Mouse (Mus musculus) naive thymus-derived CD4-positive, alpha-beta T cell, adult 2 months (primary cell): ENCODE data around the gene Mettl27.
"Not testable (repeated sequence)": the region's sequence is repeated elsewhere in the genome, so short reads cannot be mapped to it uniquely, and the experiment has no call there.

Source experiments
- DNase-seq: peaks from one replicate; pipeline ENCODE4 v3.0.0-alpha.2; 2011; ENCODE audit warnings: low read depth

Gene Mettl27

GRCm38 (mm10) chr5:134951053-134951884, 19.1 kb downstream of the Mettl27 start:
- DNase-seq: no peak

DNA sequence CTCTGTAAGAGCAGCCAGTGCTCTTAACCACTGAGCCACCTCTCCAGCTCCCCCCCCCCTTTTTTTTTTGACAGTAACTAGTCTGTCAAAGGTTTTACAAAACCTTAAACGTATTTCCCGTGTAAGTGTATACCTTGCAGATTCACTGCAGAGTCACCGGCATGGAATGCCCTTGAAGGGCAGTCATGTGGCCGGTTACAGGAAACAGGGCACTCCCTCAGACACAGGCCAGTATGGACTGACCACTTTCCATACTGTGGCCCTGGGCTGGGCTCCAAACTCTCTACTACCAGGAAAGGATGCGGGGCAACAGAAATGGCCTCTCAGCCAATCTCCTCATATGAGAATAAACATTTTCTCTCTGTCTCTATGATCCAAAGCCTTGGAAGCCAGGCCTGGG, 23.3 kb downstream of the Mettl27 start:
- DNase-seq: no peak

DNA sequence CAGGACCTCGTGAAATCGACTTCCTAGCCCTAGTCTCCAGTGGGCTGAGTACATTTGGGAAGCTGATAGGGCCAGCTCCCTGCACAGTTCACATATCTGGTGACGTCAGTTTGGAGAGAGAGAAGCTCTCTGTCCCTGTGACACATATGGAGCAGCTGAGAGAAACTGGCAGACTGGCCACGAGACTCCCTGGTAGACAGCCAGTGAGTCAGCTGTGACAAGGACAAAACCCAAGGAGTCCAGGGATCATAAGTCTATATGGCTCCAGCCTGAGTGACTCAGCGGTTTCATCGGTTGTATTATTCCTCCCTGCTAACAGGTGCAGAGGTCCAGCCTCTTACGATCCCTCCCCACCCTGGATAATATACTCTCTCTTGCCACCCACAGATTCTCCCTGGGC, 26.9 kb downstream of the Mettl27 start:
- no peak for DNase-seq

GRCm38 (mm10) chr5:134960430-134960829, 28.3 kb downstream of the Mettl27 start:
- DNase-seq: peak; percentile 50

DNA sequence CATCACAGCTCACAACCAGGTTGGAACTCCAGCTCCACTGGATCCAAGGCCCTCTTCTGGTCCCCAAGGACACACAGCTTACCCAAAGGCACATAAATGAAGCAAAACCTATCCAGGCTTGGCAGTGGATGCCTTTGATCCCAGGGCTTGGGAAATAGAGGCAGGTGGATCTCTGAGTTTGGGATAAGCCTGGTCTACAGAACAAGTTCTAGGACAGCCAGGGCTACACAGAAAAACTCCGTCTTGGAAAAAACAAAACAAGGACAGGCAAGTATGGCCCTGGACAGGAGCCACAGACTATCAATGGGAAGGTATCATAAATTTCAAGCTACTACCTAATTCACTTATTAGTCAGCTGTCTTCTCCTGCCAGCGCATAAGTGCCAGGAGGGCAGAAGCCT, 29.4 kb downstream of the Mettl27 start:
- DNase-seq: no peak

DNA sequence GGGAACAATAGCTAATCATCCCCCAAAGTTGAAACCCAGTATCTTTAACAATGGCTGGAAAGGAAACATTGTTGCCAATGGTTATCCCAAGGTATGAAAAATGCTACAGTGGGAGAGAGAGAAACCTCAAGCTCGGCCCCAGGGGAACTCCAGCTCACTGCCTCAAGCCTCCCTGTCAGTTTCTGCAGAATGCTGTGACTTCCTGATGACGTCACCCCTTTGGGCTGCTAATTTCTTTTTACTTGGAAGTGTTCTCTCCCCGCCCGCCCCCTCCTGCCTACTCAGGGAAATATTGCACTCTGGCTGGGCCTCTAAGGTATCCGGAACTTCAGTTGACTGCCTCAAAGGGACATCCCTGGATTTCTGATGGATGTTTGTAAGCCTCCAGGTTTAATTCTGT, 31.4 kb downstream of the Mettl27 start:
- no peak for DNase-seq

DNA sequence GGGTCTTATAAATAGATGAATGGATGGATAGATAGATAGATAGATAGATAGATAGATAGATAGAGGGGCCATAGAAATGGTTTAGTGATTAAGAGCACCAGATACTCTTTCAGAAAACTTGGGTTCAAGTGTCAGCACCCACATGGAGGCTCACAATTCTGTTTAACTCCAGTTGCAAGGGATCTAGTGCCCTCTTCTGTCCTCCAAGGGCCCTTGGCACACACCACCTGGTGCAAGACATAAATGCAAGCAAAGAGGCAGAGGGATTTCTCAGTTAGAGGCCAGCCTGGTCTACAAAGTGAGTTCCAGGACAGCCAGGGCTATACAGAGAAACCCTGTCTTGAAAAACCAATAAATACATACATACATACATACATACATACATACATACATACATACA, 32.5 kb downstream of the Mettl27 start:
- DNase-seq: not testable (repeated sequence)

DNA sequence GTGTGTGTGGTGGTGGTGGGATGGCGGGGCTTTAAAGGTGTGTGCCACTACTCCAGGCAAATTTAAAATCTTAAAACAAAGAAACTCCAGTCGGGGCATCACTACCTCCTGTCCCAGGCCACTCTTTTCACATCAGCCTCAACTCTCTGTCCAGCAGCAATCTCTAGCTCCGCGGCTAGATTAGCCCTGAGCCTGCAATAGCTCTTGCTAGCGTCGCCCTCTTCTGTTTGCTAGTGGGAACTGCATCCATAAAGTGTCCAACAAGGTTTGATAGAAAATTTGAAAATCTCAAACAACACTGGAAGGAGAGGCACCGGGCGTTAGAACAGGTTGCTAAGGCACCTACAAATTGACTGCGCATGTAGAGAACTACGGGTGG, 33.3 kb downstream of the Mettl27 start:
- DNase-seq: peak; percentile 89

GRCm38 (mm10) chr5:134965852-134966821, 34.0 kb downstream of the Mettl27 start:
- peak; percentile 86 for DNase-seq

- DNase-seq: no peak
Measured at GRCm38 (mm10) chr5:134967164-134967944, 35.2 kb downstream of the Mettl27 start.

DNA sequence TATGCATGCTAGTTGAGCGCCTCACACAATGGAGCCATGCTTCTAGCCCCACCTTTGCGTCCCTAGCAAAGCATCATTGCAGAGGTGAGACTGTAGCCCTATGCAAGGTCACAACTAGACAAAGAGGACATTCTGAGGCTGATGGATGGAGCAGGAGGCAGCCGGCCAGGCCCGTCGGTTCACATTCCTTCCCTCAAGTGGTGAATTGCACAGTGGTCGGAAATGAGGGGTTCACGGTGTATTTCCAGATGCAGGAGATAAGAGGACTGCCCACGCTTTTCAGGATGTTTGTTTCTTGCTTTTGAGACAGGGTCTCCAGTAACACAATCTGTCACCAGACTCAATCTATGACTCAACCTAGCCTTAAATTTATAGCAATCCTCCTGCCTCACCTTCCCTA, 38.5 kb downstream of the Mettl27 start:
- DNase-seq: no peak

- DNase-seq: no peak
Measured at GRCm38 (mm10) chr5:134973081-134973480, 40.9 kb downstream of the Mettl27 start.

DNA sequence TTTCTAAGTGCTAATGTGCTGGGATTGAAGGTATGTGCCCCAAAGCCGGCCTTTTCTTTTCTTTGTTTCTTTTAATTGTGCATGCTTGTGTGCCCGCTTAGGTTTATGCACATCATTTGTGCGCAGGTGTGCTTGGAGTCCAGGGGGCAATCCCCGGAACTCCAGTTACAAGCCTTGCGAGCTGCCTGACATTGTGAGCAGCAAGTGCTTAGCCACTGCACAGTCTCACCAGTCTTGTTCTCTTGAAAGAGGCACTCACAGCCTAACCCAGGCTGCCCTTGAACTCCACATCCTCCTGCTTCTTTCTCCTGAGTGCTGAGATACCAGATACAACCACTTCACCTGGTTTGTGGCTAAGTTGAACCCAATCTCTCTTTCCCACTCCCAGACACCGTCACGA, 41.4 kb downstream of the Mettl27 start:
- no peak for DNase-seq

DNA sequence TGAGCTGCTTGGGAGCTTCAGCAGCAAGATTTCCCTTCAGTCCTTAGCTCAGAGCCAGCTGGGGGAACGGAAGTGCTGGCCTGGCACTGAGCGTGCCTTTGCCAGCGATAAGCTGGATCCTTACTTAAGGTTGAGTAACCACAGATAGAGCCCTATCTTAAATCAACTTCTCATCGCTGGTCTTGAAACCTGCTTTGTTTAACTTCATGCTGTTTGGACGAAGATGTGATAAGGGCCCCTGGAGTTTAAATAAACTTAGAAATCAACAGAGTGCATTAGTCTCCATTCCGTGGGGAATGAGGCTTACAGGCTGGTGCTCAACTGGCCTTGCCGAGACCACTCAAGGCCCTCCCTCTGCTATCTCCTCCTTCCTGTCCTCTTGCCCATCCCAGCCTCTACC, 42.1 kb downstream of the Mettl27 start:
- no peak for DNase-seq

- no peak for DNase-seq
Measured at GRCm38 (mm10) chr5:134974921-134975320, 42.8 kb downstream of the Mettl27 start.

DNA sequence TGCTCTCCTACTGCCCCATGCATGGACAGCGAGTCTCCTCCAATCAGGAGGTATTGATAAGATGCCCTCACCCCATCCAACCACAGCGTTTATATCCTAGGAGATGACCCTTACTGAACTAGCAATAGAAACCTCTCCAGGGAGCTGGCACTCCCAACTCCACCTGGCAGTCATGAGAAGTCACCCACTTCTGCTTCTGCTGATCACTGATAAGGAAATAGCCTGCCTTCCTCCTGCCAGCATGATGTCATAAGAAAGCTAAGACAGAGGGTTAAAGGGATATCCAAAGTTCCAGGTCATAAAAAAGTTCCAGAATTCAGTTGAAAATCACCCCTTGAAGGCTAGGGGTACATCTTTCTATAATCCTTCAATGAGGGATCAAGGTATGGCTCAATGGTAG, 44.0 kb downstream of the Mettl27 start:
- DNase-seq: no peak

DNA sequence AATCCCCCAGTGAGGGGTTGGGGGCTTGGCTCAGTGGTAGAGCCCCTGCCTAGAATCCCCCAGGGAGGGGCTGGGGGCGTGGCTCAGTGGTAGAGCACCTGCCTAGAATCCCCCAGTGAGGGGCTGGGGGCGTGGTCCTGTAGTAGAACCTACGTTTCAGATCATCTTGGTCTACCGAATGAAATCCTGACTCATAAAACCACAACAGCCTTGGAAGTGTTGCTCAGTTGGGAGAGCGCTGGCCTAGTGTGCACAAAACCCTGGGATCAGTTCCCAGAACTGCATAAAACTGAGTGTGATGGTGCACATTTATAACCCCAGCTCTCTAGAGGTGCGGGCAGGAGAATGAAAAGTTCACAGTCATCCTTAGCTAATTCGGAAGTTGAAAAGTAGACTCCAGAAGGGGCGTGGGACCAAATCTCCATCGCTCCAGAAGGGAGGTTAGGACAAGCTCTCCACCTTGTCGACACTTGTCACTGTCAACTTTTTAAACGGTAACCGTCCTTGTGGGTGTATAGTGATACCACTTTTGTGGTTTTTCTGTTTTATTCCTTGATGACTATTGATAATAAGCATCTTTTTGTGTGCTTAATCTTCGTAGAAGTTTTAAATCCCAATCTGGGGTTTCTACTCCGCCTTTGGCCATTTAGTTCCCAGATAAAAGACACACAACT, 44.5 kb downstream of the Mettl27 start:
- no peak for DNase-seq

DNA sequence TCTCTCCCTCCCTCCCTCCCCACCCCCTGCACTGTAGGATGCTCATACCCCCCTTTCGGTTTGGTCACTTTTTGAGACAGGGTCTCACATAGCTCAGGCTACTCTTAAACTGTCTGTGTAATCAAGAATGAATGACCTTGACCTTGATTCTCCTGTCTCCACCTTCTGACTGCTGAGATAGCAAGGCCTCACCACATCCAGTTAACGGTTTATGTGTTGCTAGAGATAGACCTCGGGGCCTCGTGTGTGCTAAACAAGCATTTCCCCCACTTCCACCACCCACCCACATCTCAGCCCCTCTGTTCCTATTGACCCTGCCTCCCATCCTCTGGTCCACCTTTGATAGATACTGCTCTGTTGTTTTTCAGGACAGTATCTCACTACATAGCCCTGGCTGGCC, 45.7 kb downstream of the Mettl27 start:
- DNase-seq: no peak

- no peak for DNase-seq
Measured at GRCm38 (mm10) chr5:134981149-134981548, 49.0 kb downstream of the Mettl27 start.

- DNase-seq: no peak
Measured at GRCm38 (mm10) chr5:134983111-134983510, 50.9 kb downstream of the Mettl27 start.

DNA sequence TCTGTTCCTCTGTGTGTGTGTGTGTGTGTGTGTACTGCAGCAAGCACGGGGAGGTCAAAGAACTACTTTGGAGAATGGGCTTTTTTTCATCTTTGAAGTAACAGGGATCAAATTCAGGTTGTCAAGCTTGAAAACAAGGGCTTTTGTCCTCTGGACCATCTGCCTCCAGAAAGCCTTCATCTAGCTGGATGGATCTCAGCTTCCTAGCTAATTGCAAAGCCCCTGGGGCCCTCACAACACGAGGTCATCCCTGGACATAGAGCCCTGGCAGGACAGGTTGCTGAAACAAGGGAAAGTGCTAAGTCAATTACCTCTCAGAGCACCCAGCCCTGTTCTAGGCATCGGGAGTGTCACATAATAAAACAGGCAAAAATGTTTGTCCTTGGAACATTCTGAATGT, 51.6 kb downstream of the Mettl27 start:
- DNase-seq: no peak
